8 mouse cellular contexts compared by ENCODE assay signal in genomic region chr2:25271827-25272511, GRCm38 (mm10). TPM values are rescaled to one million over a fixed set of nuclear protein-coding genes. Genes with fewer than 3 reads are reported as not detected.
A peak's percentile ranks its signal among the peaks of the same experiment; 100 is the strongest.
DNase-seq lines count a peak whose midpoint lies in the region; ATAC-seq and TF ChIP-seq lines count a peak whose summit lies in the region.

Gene Ssna1, minus strand, starts transcription at chr2:25272438.
Gene Anapc2, plus strand, starts transcription at chr2:25272478.

- peak within 1 kb of the TSS; percentile 93 for H3K4me3 ChIP-seq in bone marrow, adult 2 months (replicated peaks; ENCODE audit: control insufficient read depth, low read depth, low read length)
- peak within 1 kb of the TSS; percentile 87 for H3K4me3 ChIP-seq in embryonic facial prominence, embryonic 15.5 days (replicated peaks)
- peak within 1 kb of the TSS; percentile 88 for H3K4me3 ChIP-seq in limb, embryonic 14.5 days (replicated peaks; ENCODE audit: low read length)
- H3K4me3 ChIP-seq in midbrain, postnatal 0 days (ENCODE audit: low read depth, low read length): peak within 1 kb of the TSS; percentile 78

- peak within 1 kb of the TSS; percentile 96 for H3K4me2 ChIP-seq in embryonic facial prominence, embryonic 15.5 days (replicated peaks)
- H3K4me2 ChIP-seq in limb, embryonic 14.5 days (replicated peaks; ENCODE audit: low read depth, low read length, severe bottlenecking): peak within 1 kb of the TSS; percentile 90
- H3K4me2 ChIP-seq in midbrain, postnatal 0 days (ENCODE audit: low read depth, low read length, poor library complexity, severe bottlenecking): peak within 1 kb of the TSS; percentile 94

- peak; percentile 93 for ATAC-seq in embryonic facial prominence, embryonic 15.5 days (ENCODE audit: insufficient number of reproducible peaks, low FRiP score, low TSS enrichment, low read depth)
- peak; percentile 97 for ATAC-seq in limb, embryonic 14.5 days (ENCODE audit: low FRiP score, low read depth)
- peak; percentile 93 for ATAC-seq in midbrain, postnatal 0 days (ENCODE audit: low FRiP score)

- H3K9ac ChIP-seq in embryonic facial prominence, embryonic 15.5 days: peak within 1 kb of the TSS; percentile 97
- peak within 1 kb of the TSS; percentile 84 for H3K9ac ChIP-seq in limb, embryonic 14.5 days (ENCODE audit: low read depth, low read length, severe bottlenecking)
- peak within 1 kb of the TSS; percentile 91 for H3K9ac ChIP-seq in midbrain, postnatal 0 days (replicated peaks; ENCODE audit: low read length, poor library complexity, severe bottlenecking)

- H3K9me3 ChIP-seq in embryonic facial prominence, embryonic 15.5 days (replicated peaks): no peaks in the 10 kb centered on the region
- H3K9me3 ChIP-seq in limb, embryonic 14.5 days (ENCODE audit: control insufficient read depth, low read length): no peaks in the 10 kb centered on the region
- H3K9me3 ChIP-seq in midbrain, postnatal 0 days (ENCODE audit: low read length): no peaks in the 10 kb centered on the region

- TF ChIP-seq CTCF in bone marrow, adult 2 months (IDR thresholded peaks at IDR 0.05; ENCODE audit: control insufficient read depth, insufficient read depth, low read length): peak; percentile 38; the same call in 1 of the 2 replicates
- peak; percentile 50 for TF ChIP-seq CTCF in midbrain, postnatal 0 days (IDR thresholded peaks at IDR 0.05)

- peak within 1 kb of the TSS; percentile 85 for H3K27ac ChIP-seq in bone marrow, adult 2 months (ENCODE audit: control insufficient read depth, insufficient read depth, low read depth, low read length, poor library complexity)
- peak within 1 kb of the TSS; percentile 90 for H3K27ac ChIP-seq in embryonic facial prominence, embryonic 15.5 days (replicated peaks)
- peak within 1 kb of the TSS; percentile 81 for H3K27ac ChIP-seq in limb, embryonic 14.5 days (replicated peaks; ENCODE audit: low read depth, low read length)
- peak within 1 kb of the TSS; percentile 75 for H3K27ac ChIP-seq in midbrain, postnatal 0 days (ENCODE audit: low read depth, low read length)

- H3K4me1 ChIP-seq in bone marrow, adult 2 months (ENCODE audit: control insufficient read depth, insufficient read depth, low read length): peaks cover 5% of the 10 kb centered on the region
- H3K4me1 ChIP-seq in embryonic facial prominence, embryonic 15.5 days: peaks cover 38% of the 10 kb centered on the region
- peaks cover 14% of the 10 kb centered on the region for H3K4me1 ChIP-seq in limb, embryonic 14.5 days (ENCODE audit: control insufficient read depth, insufficient read depth, low read length)
- H3K4me1 ChIP-seq in midbrain, postnatal 0 days (ENCODE audit: insufficient read depth, low read length): peaks cover 22% of the 10 kb centered on the region

- H3K36me3 ChIP-seq in embryonic facial prominence, embryonic 15.5 days: peaks cover 62% of the 10 kb centered on the region
- H3K36me3 ChIP-seq in limb, embryonic 14.5 days (ENCODE audit: control insufficient read depth, insufficient read depth, low read length): peaks cover 63% of the 10 kb centered on the region
- peaks cover 59% of the 10 kb centered on the region for H3K36me3 ChIP-seq in midbrain, postnatal 0 days (ENCODE audit: insufficient read depth, low read length)

- TF ChIP-seq POLR2A in bone marrow, adult 2 months (IDR thresholded peaks at IDR 0.05; ENCODE audit: borderline replicate concordance, control insufficient read depth, low read depth, low read length): peak; percentile 97
- peak; percentile 77; the same call in 1 of the 2 replicates for TF ChIP-seq POLR2A in limb, embryonic 14.5 days (IDR thresholded peaks at IDR 0.05; ENCODE audit: borderline replicate concordance, extremely low read depth, insufficient read depth, insufficient read length)

- H3K27me3 ChIP-seq in embryonic facial prominence, embryonic 15.5 days: no peaks in the 10 kb centered on the region
- no peaks in the 10 kb centered on the region for H3K27me3 ChIP-seq in limb, embryonic 14.5 days (ENCODE audit: control insufficient read depth, insufficient read depth, low read length)
- H3K27me3 ChIP-seq in midbrain, postnatal 0 days (ENCODE audit: insufficient read depth, low read length): no peaks in the 10 kb centered on the region

- under 1% methylated on average over 55 of the region's 55 CpGs for WGBS in bone marrow, adult 2 months
- WGBS in embryonic facial prominence, embryonic 15.5 days: under 1% methylated on average over 55 of the region's 55 CpGs
- under 1% methylated on average over 52 of the region's 55 CpGs for WGBS in limb, embryonic 14.5 days
- WGBS in midbrain, postnatal 0 days: under 1% methylated on average over 51 of the region's 55 CpGs

- peak; percentile 97 for DNase-seq in 416B (ENCODE audit: low read depth)
- peak; percentile 96 for DNase-seq in heart, adult 8-10 months (ENCODE audit: low spot score)
- peak; percentile 98 for DNase-seq in kidney, adult 9 months
- peak; percentile 97 for DNase-seq in limb, embryonic 14.5 days (ENCODE audit: low spot score)
- DNase-seq in midbrain, postnatal 0 days (ENCODE audit: low spot score): peak; percentile 98
- DNase-seq in spleen, postnatal 14 days (ENCODE audit: low spot score in 2 of 2): peak; percentile 98 to 99

RNA-seq across cellular contexts. Expression of gene Ssna1, which starts in this region (rescaled TPM):
- 48.8 and 65.8 TPM in 2 replicates for polyA plus RNA-seq in bone marrow, adult 2 months (2011; ENCODE audit: insufficient read depth, insufficient read length, low replicate concordance, missing spikeins)
- polyA plus RNA-seq in embryonic facial prominence, embryonic 15.5 days (2015; fragmentation: Nextera tagmentation; extraction: Ambion mirVana): 258 and 263 TPM in 2 replicates
- 10 to 100 TPM; 39.5 to 47.1 (median 40.1) TPM for total RNA-seq in heart, adult 8-10 months (2022)
- polyA plus RNA-seq in limb, embryonic 14.5 days (2012; rRNA removed): 124 and 135 TPM in 2 replicates
- polyA plus RNA-seq in limb, embryonic 14.5 days (2014; fragmentation: Nextera tagmentation; extraction: Ambion mirVana): 254 and 267 TPM in 2 replicates
- 71.7 and 83.9 TPM in 2 replicates for total RNA-seq in midbrain, postnatal 0 days (2014; rRNA removed)
- 158 and 172 TPM in 2 replicates for polyA plus RNA-seq in midbrain, postnatal 0 days (2015; fragmentation: Nextera tagmentation; extraction: Ambion mirVana)

RNA-seq across cellular contexts. Expression of gene Anapc2, which starts in this region (rescaled TPM):
- 20.1 and 34.3 TPM in 2 replicates for polyA plus RNA-seq in bone marrow, adult 2 months (2011; ENCODE audit: insufficient read depth, insufficient read length, low replicate concordance, missing spikeins)
- polyA plus RNA-seq in embryonic facial prominence, embryonic 15.5 days (2015; fragmentation: Nextera tagmentation; extraction: Ambion mirVana): 134 and 136 TPM in 2 replicates
- 10 to 100 TPM; 36.8 to 39.8 (median 37.6) TPM for total RNA-seq in heart, adult 8-10 months (2022)
- polyA plus RNA-seq in limb, embryonic 14.5 days (2012; rRNA removed): 121 and 165 TPM in 2 replicates
- 117 and 126 TPM in 2 replicates for polyA plus RNA-seq in limb, embryonic 14.5 days (2014; fragmentation: Nextera tagmentation; extraction: Ambion mirVana)
- total RNA-seq in midbrain, postnatal 0 days (2014; rRNA removed): 35.0 and 39.3 TPM in 2 replicates
- 103 and 107 TPM in 2 replicates for polyA plus RNA-seq in midbrain, postnatal 0 days (2015; fragmentation: Nextera tagmentation; extraction: Ambion mirVana)

Comparison
In these comparisons a context has a peak if more than half of its experiments do, and no peak if none do; other contexts are left out.
1. Peak in every context shown above with its lines: DNase-seq, ATAC-seq, H3K4me3 ChIP-seq and H3K27ac ChIP-seq.